Mouse (Mus musculus): ENCODE measurements at regions not wholly inside any gene's neighbourhood (a gene's known extent, or its start where the extent isn't known, plus 50 kb on each side); places are given as distances from the start of the nearest gene placed in this dataset.

GRCm38 (mm10) chr14:76623371-76623988 lies 66.8 kb upstream of the Serp2 start:
- intact Hi-C loops (cut with DNase I) = no loop called here

GRCm38 (mm10) chr14:76622634-76623291 lies 66.1 kb upstream of the Serp2 start:
- DNase-seq = peak; percentile 48 to 49
- intact Hi-C loops (cut with DNase I) = no loop called here

More at GRCm38 (mm10) chr14:76623371-76623988, 66.8 kb upstream of the Serp2 start:
- no peak for DNase-seq

- intact Hi-C loops (cut with DNase I) = loop anchor here (2.0 kb wide), 1 partner anchor 114 kb away; no protein-coding TSS in a partner anchor
- no peak for DNase-seq
Measured at GRCm38 (mm10) chr14:76619038-76619409, 62.3 kb upstream of the Serp2 start.

GRCm38 (mm10) chr14:76618331-76619037 lies 61.8 kb upstream of the Serp2 start:
- intact Hi-C loops (cut with DNase I) = loop anchor here (2.0 kb wide), 1 partner anchor 114 kb away; no protein-coding TSS in a partner anchor
- no peak for DNase-seq

GRCm38 (mm10) chr14:76617889-76618288 lies 61.2 kb upstream of the Serp2 start:
- intact Hi-C loops (cut with DNase I) = loop anchor here (2.0 kb wide), 1 partner anchor 113 kb away; no protein-coding TSS in a partner anchor
- no peak for DNase-seq

- intact Hi-C loops (cut with DNase I) = no loop called here
- no peak for DNase-seq
Measured at GRCm38 (mm10) chr14:76617447-76617846, 60.8 kb upstream of the Serp2 start.

GRCm38 (mm10) chr14:76616367-76616683 lies 59.6 kb upstream of the Serp2 start:
- intact Hi-C loops (cut with DNase I) = no loop called here
- DNase-seq = no peak

- intact Hi-C loops (cut with DNase I) = no loop called here
Measured at GRCm38 (mm10) chr14:76615603-76616366, 59.1 kb upstream of the Serp2 start.

GRCm38 (mm10) chr14:76615182-76615581 lies 58.5 kb upstream of the Serp2 start:
- no peak for DNase-seq
- intact Hi-C loops (cut with DNase I) = no loop called here

More at GRCm38 (mm10) chr14:76615603-76616366, 59.1 kb upstream of the Serp2 start:
- no peak for DNase-seq

GRCm38 (mm10) chr14:76614682-76615081 lies 58.0 kb upstream of the Serp2 start:
- DNase-seq = no peak
- intact Hi-C loops (cut with DNase I) = no loop called here

- no peak for DNase-seq
Measured at GRCm38 (mm10) chr14:76613604-76614003, 56.9 kb upstream of the Serp2 start.

GRCm38 (mm10) chr14:76610429-76611378 lies 54.0 kb upstream of the Serp2 start:
- intact Hi-C loops (cut with DNase I) = no loop called here
- DNase-seq = peak; percentile 68 to 79

More at GRCm38 (mm10) chr14:76613604-76614003, 56.9 kb upstream of the Serp2 start:
- intact Hi-C loops (cut with DNase I) = no loop called here
